Mouse (Mus musculus) liver, adult 2 months (tissue): ENCODE data around the gene Cacna1a.

Source experiments
- CTCF ChIP-seq: fragments of 200-500 bp; IDR thresholded peaks from 2 replicates; pipeline ENCODE4 v1.5.1; 2011; ENCODE audit warnings: low read depth, low read length, control low read depth
- POLR2A ChIP-seq: fragments of 200-500 bp; IDR thresholded peaks from 2 replicates; pipeline ENCODE4 v1.6.1; 2011; ENCODE audit warnings: low read length, control low read depth; ENCODE audit not compliant: insufficient read depth; ENCODE audit errors: extremely low read depth

- TF ChIP-seq CTCF (no peak), POLR2A (no peak)
Observed at GRCm38 (mm10) chr8:84485864-84486263, 97.6 kb downstream of the Cacna1a start.
